Mouse (Mus musculus) heart, embryonic 16.5 days (tissue): ENCODE results near the gene Nnat. TPM values are rescaled to one million over a fixed set of nuclear protein-coding genes. Genes with fewer than 3 reads are reported as not detected.

Experiments
- ATAC-seq: fragments of 200-750 bp; cut with Nextera tagmentation; replicated peaks from 2 replicates; pipeline ENCODE4 v1.8.0; 2017; ENCODE audit warnings: moderate number of reproducible peaks; ENCODE audit not compliant: insufficient read depth, low FRiP score; ENCODE audit errors: extremely low read depth
- H3K27ac ChIP-seq: fragments of 300-500 bp; sonication (generic); 2 replicates; pipeline ENCODE4 v1.5.1; 2014; ENCODE audit warnings: mild to moderate bottlenecking, low read length, control low read depth, moderate library complexity
- H3K27me3 ChIP-seq: fragments of 300-500 bp; sonication (generic); 2 replicates; pipeline ENCODE4 v1.6.1; 2014; ENCODE audit warnings: low read length, mixed read lengths; ENCODE audit not compliant: control insufficient read depth, insufficient read depth
- H3K36me3 ChIP-seq: fragments of 300-500 bp; sonication (generic); 2 replicates; pipeline ENCODE4 v1.6.1; 2014; ENCODE audit not compliant: control insufficient read depth, insufficient read depth
- H3K4me1 ChIP-seq: fragments of 300-500 bp; sonication (generic); 2 replicates; pipeline ENCODE4 v1.6.1; 2014; ENCODE audit warnings: low read length, mixed read lengths; ENCODE audit not compliant: control insufficient read depth, insufficient read depth
- H3K4me2 ChIP-seq: fragments of 300-500 bp; sonication (generic); 2 replicates; pipeline ENCODE4 v1.6.1; 2014; ENCODE audit warnings: low read depth, mild to moderate bottlenecking, control low read depth, low read length
- H3K4me3 ChIP-seq: fragments of 300-500 bp; sonication (generic); 2 replicates; pipeline ENCODE4 v1.5.1; 2014; ENCODE audit warnings: mild to moderate bottlenecking, control low read depth, low read length
- H3K9ac ChIP-seq: fragments of 300-500 bp; sonication (generic); 2 replicates; pipeline ENCODE4 v1.6.1; 2014; ENCODE audit warnings: low read length, control low read depth
- H3K9me3 ChIP-seq: fragments of 300-500 bp; sonication (generic); replicated peaks from 2 replicates; pipeline ENCODE4 v1.6.1; 2016; ENCODE audit warnings: low read length; ENCODE audit not compliant: control insufficient read depth
- WGBS: fragments of 180-500 bp; shearing (Covaris S2); extraction: QIAGEN DNeasy Blood & Tissue Kit; methylation state at CpG from one replicate; pipeline ENCODE4 v1.1.7; 2014; 5-methylcytosine and 5-hydroxymethylcytosine counted together
- polyA plus RNA-seq: library from polyadenylated mRNA; unstranded; fragments of >200 nt; fragmentation: Nextera tagmentation; extraction: Ambion mirVana; gene quantifications from 2 replicates; pipeline ENCODE4 v1.2.1, GENCODE M21; 2015

Gene Nnat
- polyA plus RNA-seq, 1 experiment from 2014 or later: 41.5 TPM

DNA sequence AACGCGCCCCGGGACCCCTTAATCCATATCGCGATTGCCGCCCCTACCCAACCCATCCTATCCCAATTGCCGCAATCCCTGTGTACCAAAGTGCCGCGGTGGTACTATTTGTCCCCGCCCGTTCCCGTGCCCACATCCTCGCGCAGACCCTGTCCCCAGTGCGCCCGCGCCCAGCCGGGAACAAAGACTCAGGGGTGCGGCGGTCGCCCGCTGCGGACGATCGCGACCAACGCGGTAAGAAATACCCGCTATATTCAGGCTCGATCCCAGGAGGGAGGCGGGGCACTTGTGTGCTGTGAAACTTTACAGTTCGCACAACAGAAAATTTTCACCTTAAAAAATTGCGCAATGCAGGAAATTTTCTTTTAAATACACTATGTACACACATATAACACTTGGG, 424 bp downstream of the Nnat start:
- Histone ChIP-seq H3K4me2 (peak overlapping the region; percentile 85), H3K27ac (no peak overlapping the region), H3K4me1 (peaks cover 25% of the 10 kb centered on the region), H3K9me3 (peaks cover 27% of the 10 kb centered on the region), H3K9ac (peak overlapping the region; percentile 67), H3K27me3 (no peaks in the 10 kb centered on the region), H3K36me3 (peaks cover 44% of the 10 kb centered on the region), H3K4me3 (peak overlapping the region; percentile 57)
- no peak for ATAC-seq
- WGBS: 46% methylated on average over 33 of the region's 33 CpGs

DNA sequence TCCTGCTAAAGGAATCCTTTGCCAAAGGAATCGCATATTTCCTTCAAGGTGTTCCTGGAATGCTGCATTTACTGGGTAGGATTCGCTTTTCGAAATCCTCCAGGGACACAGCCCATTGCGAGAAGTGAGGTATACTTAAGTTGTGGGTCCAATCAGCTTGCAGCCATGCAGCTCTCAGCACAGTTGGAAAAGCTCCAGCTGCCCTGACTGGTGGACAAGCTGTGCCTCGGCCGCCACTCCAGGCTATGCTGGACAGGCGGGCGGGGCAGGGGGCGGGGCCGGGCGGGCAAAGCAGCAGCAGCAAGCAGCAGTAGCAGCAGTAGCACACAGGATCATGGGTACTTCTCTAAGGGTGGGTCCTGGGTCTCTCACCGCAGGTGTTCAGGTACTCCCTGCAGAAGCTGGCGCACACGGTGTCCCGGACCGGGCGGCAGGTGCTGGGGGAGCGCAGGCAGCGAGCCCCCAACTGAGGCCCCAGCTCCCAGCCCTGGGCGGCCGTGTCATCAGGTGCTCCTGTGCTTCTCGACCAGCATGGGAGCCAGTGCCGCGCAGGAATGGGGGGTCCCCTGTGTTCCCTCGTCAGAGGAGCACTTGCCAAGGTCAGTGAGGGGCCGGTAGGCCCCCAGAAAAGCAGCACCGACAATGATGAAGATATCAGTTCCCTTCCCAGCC, 1.4 kb downstream of the Nnat start:
- 58% methylated on average over 27 of the region's 27 CpGs for WGBS
- Histone ChIP-seq H3K4me2 (peak overlapping the region; percentile 85), H3K9me3 (peaks cover 27% of the 10 kb centered on the region), H3K4me1 (peaks cover 19% of the 10 kb centered on the region), H3K27ac (no peak overlapping the region), H3K27me3 (no peaks in the 10 kb centered on the region), H3K36me3 (peaks cover 43% of the 10 kb centered on the region), H3K9ac (peak overlapping the region; percentile 21; the same call in 1 of the 2 replicates), H3K4me3 (peak overlapping the region; percentile 48)
- ATAC-seq: peak; percentile 80

DNA sequence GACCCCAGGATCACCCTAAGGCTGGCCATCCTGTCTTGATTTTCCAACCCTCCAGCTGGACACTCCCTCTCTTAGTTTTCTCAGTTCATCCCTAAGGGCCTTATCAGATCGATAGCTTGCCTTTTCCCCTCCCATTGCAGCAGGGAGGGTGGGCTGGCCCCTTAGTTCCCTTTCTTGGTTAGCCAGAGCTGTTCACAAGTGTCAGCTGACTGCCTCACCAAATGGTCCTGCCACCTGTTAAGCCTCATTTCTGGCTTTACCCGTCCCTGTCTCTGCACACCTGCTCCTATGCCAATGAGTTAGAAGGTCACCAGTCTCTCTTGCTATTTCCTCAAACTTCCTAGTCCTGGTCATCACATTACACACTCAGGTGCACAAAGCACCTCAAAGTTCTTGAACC, 3.2 kb downstream of the Nnat start:
- no peaks in the 10 kb centered on the region for H3K27me3 ChIP-seq
- peaks cover 26% of the 10 kb centered on the region for H3K4me1 ChIP-seq
- H3K4me2 ChIP-seq: no peak overlapping the region
- peaks cover 32% of the 10 kb centered on the region for H3K36me3 ChIP-seq
- no peak for ATAC-seq
- no peak overlapping the region for H3K27ac ChIP-seq
- H3K9ac ChIP-seq: no peak overlapping the region
- no peak overlapping the region for H3K4me3 ChIP-seq
- 59% methylated on average over 2 of the region's 2 CpGs for WGBS
- H3K9me3 ChIP-seq: peaks cover 27% of the 10 kb centered on the region

DNA sequence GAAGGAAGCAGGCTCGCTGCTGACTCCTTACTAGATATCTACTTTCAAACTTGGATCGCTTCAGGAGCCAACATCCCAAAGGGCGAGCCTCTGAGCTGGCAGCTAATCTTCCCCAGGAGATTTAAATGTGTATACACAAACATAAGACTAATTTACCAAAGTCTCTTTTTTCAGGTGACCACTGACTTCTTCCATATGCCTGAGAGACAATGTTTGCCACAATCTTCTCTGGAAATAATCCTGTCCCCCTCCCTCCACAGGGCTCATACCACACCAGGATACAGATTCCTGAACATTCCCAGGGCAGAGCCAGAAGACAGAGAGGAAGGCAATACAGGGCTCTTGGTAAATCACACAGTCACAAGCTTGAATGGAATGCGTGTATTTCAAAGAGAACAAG, 4.8 kb downstream of the Nnat start:
- Histone ChIP-seq H3K9me3 (peaks cover 14% of the 10 kb centered on the region), H3K27ac (no peak overlapping the region), H3K4me3 (peak overlapping the region; percentile 86), H3K9ac (peak overlapping the region; percentile 89), H3K4me2 (peak overlapping the region; percentile 93), H3K36me3 (peaks cover 19% of the 10 kb centered on the region), H3K27me3 (no peaks in the 10 kb centered on the region), H3K4me1 (peaks cover 23% of the 10 kb centered on the region)
- 75% methylated on average over 4 of the region's 4 CpGs for WGBS
- ATAC-seq: no peak

DNA sequence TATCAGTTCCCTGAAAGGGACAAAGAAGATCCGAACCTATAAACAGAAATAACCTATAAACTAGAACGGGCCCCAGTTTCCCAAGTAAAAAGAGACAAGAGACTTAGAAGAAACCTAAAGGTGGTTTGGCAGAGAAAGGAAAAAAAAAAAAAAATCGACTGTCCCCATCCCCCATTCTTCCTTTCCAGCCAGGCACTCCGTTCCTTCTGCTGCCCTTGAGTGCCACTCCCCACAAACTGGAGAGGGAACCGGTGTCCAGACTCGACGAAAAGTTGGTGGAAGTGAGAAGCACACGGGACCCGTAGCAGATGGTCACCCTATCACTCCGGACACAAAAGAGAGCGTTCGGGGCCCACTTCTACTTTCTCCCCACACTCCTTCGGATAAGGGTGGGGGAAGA, 5.6 kb downstream of the Nnat start:
- Histone ChIP-seq H3K9me3 (peaks cover 7% of the 10 kb centered on the region), H3K4me1 (peaks cover 23% of the 10 kb centered on the region), H3K27ac (peak overlapping the region; percentile 88), H3K36me3 (peaks cover 14% of the 10 kb centered on the region), H3K4me3 (peak overlapping the region; percentile 86), H3K9ac (peak overlapping the region; percentile 89), H3K4me2 (peak overlapping the region; percentile 93), H3K27me3 (no peaks in the 10 kb centered on the region)
- no peak for ATAC-seq
- WGBS: 3% methylated on average over 13 of the region's 13 CpGs

DNA sequence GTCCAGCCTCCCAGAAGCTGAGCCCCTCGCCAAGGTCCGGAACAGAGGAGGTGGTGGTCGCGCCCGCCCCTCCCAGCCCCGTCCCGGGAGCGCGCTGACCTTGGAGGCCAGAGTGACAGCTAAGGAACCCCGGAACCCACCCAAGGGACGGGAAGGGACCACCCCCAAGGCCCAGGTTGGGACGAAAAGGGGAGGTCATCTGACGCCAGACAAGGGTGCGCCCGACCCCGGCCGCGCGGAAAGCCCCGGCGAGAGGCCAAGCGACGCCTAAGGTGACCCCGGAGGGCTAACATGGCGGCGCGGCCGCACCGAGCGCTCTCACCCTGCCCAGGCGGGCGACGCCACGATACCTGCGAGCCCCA, 6.0 kb downstream of the Nnat start:
- Histone ChIP-seq H3K27me3 (no peaks in the 10 kb centered on the region), H3K36me3 (peaks cover 14% of the 10 kb centered on the region), H3K4me3 (peak overlapping the region; percentile 86), H3K27ac (peak overlapping the region; percentile 88), H3K4me1 (peaks cover 23% of the 10 kb centered on the region), H3K4me2 (peak overlapping the region; percentile 93), H3K9me3 (peaks cover 6% of the 10 kb centered on the region), H3K9ac (peak overlapping the region; percentile 89)
- ATAC-seq: peak; percentile 4; the same call in 1 of the 2 replicates
- WGBS: under 1% methylated on average over 31 of the region's 35 CpGs

DNA sequence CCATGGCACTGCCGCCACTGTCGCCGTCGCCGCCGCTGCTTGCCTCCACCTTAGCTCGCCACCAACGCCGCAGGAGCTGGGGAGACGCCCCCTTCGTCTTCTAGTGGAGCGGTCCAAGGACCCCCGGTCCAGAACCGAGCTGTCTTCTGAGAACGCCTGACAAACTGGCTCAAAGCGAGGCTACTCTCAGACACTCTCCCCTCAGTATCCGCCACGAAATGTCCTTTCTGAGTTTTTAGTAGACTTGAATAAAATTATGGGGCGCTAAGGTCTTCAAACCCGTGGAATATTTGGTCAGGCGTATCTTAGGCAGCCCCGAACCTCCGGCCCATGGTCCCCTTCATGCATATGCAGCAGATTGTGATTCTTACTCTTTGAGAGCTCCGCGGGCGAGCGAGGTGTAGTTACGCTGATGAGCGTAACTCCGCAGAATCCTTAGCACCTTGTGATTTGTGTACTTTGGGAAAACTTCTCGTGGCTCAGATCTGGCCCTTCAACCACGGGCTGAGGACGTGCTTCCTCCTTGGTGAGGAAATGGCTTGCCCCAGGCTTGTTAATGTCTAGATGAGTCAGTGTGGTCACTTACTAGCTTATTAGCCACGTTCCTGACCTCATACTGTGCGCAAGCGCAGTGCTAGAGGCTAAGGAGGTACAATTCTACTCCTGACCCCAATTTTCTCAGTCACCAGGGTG, 6.5 kb downstream of the Nnat start:
- no peaks in the 10 kb centered on the region for H3K27me3 ChIP-seq
- peaks cover under 1% of the 10 kb centered on the region; the same call in 1 of the 2 replicates for H3K9me3 ChIP-seq
- WGBS: under 1% methylated on average over 36 of the region's 36 CpGs
- peak; percentile 81 for ATAC-seq
- H3K36me3 ChIP-seq: peaks cover 9% of the 10 kb centered on the region
- H3K4me2 ChIP-seq: peak overlapping the region; percentile 93
- peak overlapping the region; percentile 89 for H3K9ac ChIP-seq
- peak overlapping the region; percentile 88 for H3K27ac ChIP-seq
- H3K4me3 ChIP-seq: peak overlapping the region; percentile 86
- H3K4me1 ChIP-seq: peaks cover 23% of the 10 kb centered on the region

DNA sequence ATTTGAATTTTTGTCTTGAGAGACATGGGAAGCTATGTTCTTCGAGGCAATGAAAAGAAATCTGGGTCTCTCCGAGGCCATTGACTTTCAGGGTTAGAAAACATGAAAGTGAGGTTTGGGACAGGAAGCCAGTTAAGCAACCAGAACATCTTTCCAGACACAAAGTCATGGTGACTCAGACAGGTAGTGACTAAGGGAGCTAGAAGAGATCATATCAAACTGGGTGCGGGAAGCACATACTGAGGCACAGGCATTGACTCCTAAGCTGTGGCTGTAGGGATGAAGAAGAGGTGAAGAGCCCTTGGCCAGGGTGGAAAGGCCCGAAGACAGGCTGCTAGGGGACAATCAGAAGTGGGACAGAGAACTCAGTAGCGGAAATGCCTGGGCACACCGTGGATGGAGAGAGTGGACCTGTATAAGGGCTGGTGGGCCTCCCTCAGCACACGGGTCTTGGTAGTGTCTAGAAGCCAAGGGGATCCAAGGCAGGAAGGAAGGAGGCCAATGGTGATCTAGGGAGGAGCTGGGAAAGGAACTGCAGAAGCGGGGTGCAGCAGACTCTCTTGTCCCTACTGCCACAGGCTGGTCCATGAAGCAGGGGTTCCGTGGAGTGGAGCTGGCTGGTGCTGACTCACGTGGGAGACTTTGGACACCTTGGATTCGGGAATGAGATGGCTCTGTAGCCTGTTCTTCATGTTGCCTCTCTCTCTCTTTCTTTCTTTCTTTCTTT, 7.5 kb downstream of the Nnat start:
- no peak for ATAC-seq
- Histone ChIP-seq H3K4me2 (peak overlapping the region; percentile 93), H3K27ac (no peak overlapping the region), H3K27me3 (no peaks in the 10 kb centered on the region), H3K4me1 (peaks cover 19% of the 10 kb centered on the region), H3K36me3 (0 out of 2 replicates have a peak, but pooled peaks cover 4% of the 10 kb centered on the region), H3K9ac (peak overlapping the region; percentile 89), H3K4me3 (peak overlapping the region; percentile 86), H3K9me3 (no peaks in the 10 kb centered on the region)
- WGBS: 74% methylated on average over 11 of the region's 11 CpGs

DNA sequence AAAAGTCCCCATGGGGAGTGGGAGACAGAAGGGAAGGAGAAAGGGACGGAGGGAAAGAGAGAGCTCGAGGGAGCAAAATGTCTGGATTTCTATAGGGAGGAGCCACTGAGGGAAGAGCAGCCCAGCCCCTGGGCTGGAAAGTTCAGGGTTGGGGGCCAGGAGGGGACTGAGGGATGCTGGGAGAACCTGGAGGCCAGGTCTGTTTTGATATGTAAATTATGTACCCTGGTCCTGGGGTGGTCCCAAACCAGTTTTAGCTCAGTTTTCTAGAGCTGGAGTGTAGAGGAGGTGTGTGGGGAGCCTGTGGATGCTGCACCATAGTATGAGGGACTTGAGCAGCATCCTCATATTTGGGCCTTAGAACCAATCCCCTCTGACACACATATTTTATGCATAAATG, 9.0 kb downstream of the Nnat start:
- Histone ChIP-seq H3K27me3 (no peaks in the 10 kb centered on the region), H3K9ac (no peak overlapping the region), H3K27ac (no peak overlapping the region), H3K36me3 (no peaks in the 10 kb centered on the region), H3K9me3 (no peaks in the 10 kb centered on the region), H3K4me2 (no peak overlapping the region), H3K4me1 (peaks cover 19% of the 10 kb centered on the region), H3K4me3 (no peak overlapping the region)
- ATAC-seq: no peak
- WGBS: 28% methylated on average over 2 of the region's 2 CpGs
